Mouse (Mus musculus) E14TG2a.4 (cell line): ENCODE results near the gene Mylk.

Source experiments
- CTCF ChIP-seq: conservative IDR thresholded peaks from 2 replicates; pipeline ENCODE4 v1.5.1; 2014; ENCODE audit warnings: low read length
- NANOG ChIP-seq: IDR thresholded peaks from 2 replicates; pipeline ENCODE4 v1.6.1; 2014; ENCODE audit warnings: borderline replicate concordance, low read length, mixed read lengths

DNA sequence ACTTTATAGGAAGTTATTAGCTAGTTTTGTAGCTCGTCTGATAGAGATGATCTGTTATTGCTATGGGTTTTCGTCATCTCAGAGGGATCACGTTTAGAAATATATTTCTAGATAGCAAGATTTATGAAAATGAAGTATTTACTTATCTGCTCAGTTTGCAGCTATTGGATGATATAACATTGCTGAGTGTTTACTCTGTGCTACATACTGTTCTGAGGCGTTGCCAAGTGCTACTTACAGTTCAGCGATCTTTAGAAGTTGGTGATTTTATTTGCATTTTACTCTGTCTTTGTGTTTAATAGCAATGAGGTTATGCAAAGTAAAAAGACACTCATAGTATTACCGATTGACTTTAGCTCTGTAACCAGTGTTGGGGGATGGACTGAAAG is 44.2 kb upstream of the Mylk start:
- TF ChIP-seq CTCF (no peak), NANOG (no peak)
